Mouse (Mus musculus): ENCODE data around the gene Smc1b. TPM values are rescaled to one million over a fixed set of nuclear protein-coding genes. Genes with fewer than 3 reads are reported as not detected.
A peak's percentile ranks its signal among the peaks of the same experiment; 100 is the strongest.

Gene Smc1b
- total and polyA plus RNA-seq, 3 experiments: not detected

DNA sequence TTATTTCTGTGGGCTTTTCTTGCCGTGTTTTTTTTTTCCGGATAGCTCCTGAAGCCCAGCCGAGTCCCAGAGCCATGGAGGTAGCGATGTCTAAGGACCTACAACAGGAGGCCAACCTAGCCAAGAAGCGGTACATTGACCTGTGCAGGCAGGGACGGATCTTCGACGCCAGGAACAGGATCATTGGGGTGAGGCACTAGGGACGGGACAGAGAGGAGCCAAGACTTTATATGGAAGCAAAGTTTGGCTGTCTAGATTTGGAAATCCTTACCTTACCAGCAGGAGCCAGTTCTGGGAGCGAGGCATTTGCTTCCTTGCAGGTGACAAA is 393 bp upstream of the Smc1b start:
- DNase-seq: no peak
- Histone ChIP-seq H3K9ac (ENCODE audit: low read depth, low read length) (no peak overlapping the region), H3K36me3 (ENCODE audit: control insufficient read depth, insufficient read depth, low read length) (no peaks in the 10 kb centered on the region), H3K27ac (no peak overlapping the region), H3K4me3 (no peak overlapping the region), H3K4me1 (ENCODE audit: control insufficient read depth, insufficient read depth, low read length) (no peaks in the 10 kb centered on the region), H3K27me3 (ENCODE audit: control insufficient read depth, insufficient read depth, low read length) (peaks cover 2% of the 10 kb centered on the region; the same call in 1 of the 2 replicates), H3K79me2 (replicated peaks; ENCODE audit: control insufficient read depth, insufficient read depth, low read length) (no peaks in the 10 kb centered on the region)
- WGBS: 23% methylated on average over 10 of the region's 10 CpGs
- intact Hi-C loops (cut with DNase I): no loop called here
- TF ChIP-seq POLR2A (IDR thresholded peaks at IDR 0.05; ENCODE audit: insufficient read depth, low read depth, low read length): no peak
- TF ChIP-seq CTCF (IDR thresholded peaks at IDR 0.05): no peak
- no peak for TF ChIP-seq EP300 (IDR thresholded peaks at IDR 0.05; ENCODE audit: insufficient read depth, low read depth, low read length)

DNA sequence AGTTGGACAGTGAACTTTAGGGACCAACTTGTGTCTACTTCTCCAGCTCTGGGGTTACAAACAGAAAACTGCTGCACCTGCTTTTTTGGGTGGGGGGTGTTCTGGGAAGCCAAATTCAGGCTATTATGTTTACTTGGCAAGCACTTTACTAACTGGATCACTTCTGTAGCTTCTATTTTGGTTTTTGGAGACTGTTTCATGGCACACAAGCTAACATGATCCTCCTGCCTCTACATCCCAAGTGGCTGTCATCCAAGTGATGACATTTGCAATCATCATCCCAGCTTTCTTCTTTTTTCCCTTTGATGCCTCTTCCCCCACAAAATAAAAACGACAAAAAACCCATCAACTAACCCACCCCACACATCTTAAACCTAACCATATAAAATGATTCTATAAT is 46.1 kb downstream of the Smc1b start:
- no peak for TF ChIP-seq EP300 (IDR thresholded peaks at IDR 0.05; ENCODE audit: insufficient read depth, low read depth, low read length)
- TF ChIP-seq CTCF (IDR thresholded peaks at IDR 0.05): no peak
- no peak for TF ChIP-seq POLR2A (IDR thresholded peaks at IDR 0.05; ENCODE audit: insufficient read depth, low read depth, low read length)
- Histone ChIP-seq H3K79me2 (replicated peaks; ENCODE audit: control insufficient read depth, insufficient read depth, low read length) (no peaks in the 10 kb centered on the region), H3K9ac (ENCODE audit: low read depth, low read length) (no peak overlapping the region), H3K36me3 (ENCODE audit: control insufficient read depth, insufficient read depth, low read length) (no peaks in the 10 kb centered on the region), H3K27me3 (ENCODE audit: control insufficient read depth, insufficient read depth, low read length) (no peaks in the 10 kb centered on the region), H3K4me1 (ENCODE audit: control insufficient read depth, insufficient read depth, low read length) (no peaks in the 10 kb centered on the region), H3K4me3 (no peak overlapping the region), H3K27ac (no peak overlapping the region)
- 41% methylated on average over 1 of the region's 1 CpGs for WGBS
- DNase-seq: no peak
- intact Hi-C loops (cut with DNase I): no loop called here

DNA sequence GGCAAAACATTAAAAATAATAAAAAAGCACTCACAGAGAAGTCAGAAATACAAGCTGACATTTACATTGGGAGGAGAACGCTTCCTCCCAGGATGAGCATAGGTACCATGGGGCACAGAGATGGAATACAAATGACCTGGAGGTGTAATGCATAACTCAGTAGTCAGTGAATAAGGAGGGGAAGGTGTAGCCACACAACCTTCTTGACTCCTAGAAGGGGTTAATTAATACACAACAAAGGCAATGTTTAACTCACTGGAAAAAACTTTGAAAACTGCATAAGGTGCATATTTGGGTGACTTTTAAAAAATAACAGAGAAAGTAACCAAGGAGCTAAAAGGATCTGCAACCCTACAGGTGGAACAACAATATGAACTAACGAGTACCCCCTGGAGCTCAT is 59.1 kb downstream of the Smc1b start:
- H3K79me2 ChIP-seq (replicated peaks; ENCODE audit: control insufficient read depth, insufficient read depth, low read length): no peaks in the 10 kb centered on the region
- no peak overlapping the region for H3K4me3 ChIP-seq
- TF ChIP-seq EP300 (IDR thresholded peaks at IDR 0.05; ENCODE audit: insufficient read depth, low read depth, low read length) (no peak), POLR2A (IDR thresholded peaks at IDR 0.05; ENCODE audit: insufficient read depth, low read depth, low read length) (no peak), CTCF (IDR thresholded peaks at IDR 0.05) (no peak)
- H3K27me3 ChIP-seq (ENCODE audit: control insufficient read depth, insufficient read depth, low read length): no peaks in the 10 kb centered on the region
- no peak overlapping the region for H3K27ac ChIP-seq
- DNase-seq: no peak
- no peak overlapping the region for H3K9ac ChIP-seq (ENCODE audit: low read depth, low read length)
- H3K36me3 ChIP-seq (ENCODE audit: control insufficient read depth, insufficient read depth, low read length): no peaks in the 10 kb centered on the region
- WGBS: 97% methylated on average over 2 of the region's 2 CpGs
- intact Hi-C loops (cut with DNase I): loop anchor here (5.0 kb wide), 1 partner anchor 270 kb away; no protein-coding TSS in a partner anchor
- H3K4me1 ChIP-seq (ENCODE audit: control insufficient read depth, insufficient read depth, low read length): no peaks in the 10 kb centered on the region

DNA sequence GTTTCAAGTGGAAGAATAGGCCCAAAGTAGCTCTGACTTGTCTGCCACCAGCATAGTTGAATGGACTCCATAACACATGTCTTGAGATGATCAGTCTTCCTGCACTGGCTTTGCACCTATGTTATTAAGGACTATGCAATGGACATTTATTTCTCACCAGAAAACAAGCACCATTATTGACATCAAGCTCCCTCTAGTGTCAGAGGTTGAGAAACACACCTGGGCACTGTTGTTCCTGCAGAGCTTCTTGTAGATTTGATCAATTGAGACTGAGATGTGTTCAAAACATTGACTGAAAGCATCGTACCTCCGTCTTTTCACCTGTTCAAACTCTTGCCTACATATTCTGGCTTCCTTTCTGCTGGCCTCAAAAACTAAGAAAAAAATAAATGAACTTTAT is 61.2 kb downstream of the Smc1b start:
- TF ChIP-seq CTCF (IDR thresholded peaks at IDR 0.05) (peak; percentile 95), POLR2A (IDR thresholded peaks at IDR 0.05; ENCODE audit: insufficient read depth, low read depth, low read length) (no peak)
- Histone ChIP-seq H3K4me1 (ENCODE audit: control insufficient read depth, insufficient read depth, low read length) (no peaks in the 10 kb centered on the region), H3K36me3 (ENCODE audit: control insufficient read depth, insufficient read depth, low read length) (no peaks in the 10 kb centered on the region), H3K27me3 (ENCODE audit: control insufficient read depth, insufficient read depth, low read length) (no peaks in the 10 kb centered on the region), H3K9ac (ENCODE audit: low read depth, low read length) (no peak overlapping the region), H3K27ac (no peak overlapping the region), H3K4me3 (no peak overlapping the region), H3K79me2 (replicated peaks; ENCODE audit: control insufficient read depth, insufficient read depth, low read length) (no peaks in the 10 kb centered on the region)
- 15% methylated on average over 2 of the region's 2 CpGs for WGBS
- DNase-seq: peak in 1 of 2 experiments; percentile 27
- intact Hi-C loops (cut with DNase I): loop anchor here (1.0 to 5.0 kb wide), 2 partner anchors 69 to 268 kb away; no protein-coding TSS in a partner anchor

DNA sequence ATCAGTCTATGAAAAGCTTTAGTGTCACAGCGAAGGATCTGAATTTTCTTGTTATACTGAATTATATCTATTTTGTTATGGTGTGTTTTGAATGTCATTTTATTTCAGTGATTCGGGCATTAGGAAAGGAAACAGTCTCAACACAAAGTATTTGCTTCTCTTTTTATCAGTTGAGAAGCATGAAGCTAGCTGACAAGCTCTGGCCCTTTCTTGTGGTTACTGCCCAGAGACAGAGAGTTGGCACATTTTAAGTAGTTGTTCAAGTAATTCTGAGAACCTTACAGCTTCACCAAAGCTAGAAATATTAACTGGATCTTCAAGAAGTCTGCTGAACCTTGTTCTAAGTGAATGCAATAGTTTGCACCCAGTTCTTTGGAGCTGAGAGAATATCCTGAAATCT is 68.3 kb downstream of the Smc1b start:
- Histone ChIP-seq H3K4me3 (no peak overlapping the region), H3K36me3 (ENCODE audit: control insufficient read depth, insufficient read depth, low read length) (no peaks in the 10 kb centered on the region; the same call in 1 of the 2 replicates), H3K27me3 (ENCODE audit: control insufficient read depth, insufficient read depth, low read length) (no peaks in the 10 kb centered on the region), H3K79me2 (replicated peaks; ENCODE audit: control insufficient read depth, insufficient read depth, low read length) (no peaks in the 10 kb centered on the region), H3K4me1 (ENCODE audit: control insufficient read depth, insufficient read depth, low read length) (no peaks in the 10 kb centered on the region), H3K9ac (ENCODE audit: low read depth, low read length) (no peak overlapping the region), H3K27ac (no peak overlapping the region)
- no peak for TF ChIP-seq CTCF (IDR thresholded peaks at IDR 0.05)
- no peak for TF ChIP-seq EP300 (IDR thresholded peaks at IDR 0.05; ENCODE audit: insufficient read depth, low read depth, low read length)
- TF ChIP-seq POLR2A (IDR thresholded peaks at IDR 0.05; ENCODE audit: insufficient read depth, low read depth, low read length): no peak
- no peak for DNase-seq
- intact Hi-C loops (cut with DNase I): no loop called here
- 94% methylated on average over 2 of the region's 2 CpGs for WGBS

DNA sequence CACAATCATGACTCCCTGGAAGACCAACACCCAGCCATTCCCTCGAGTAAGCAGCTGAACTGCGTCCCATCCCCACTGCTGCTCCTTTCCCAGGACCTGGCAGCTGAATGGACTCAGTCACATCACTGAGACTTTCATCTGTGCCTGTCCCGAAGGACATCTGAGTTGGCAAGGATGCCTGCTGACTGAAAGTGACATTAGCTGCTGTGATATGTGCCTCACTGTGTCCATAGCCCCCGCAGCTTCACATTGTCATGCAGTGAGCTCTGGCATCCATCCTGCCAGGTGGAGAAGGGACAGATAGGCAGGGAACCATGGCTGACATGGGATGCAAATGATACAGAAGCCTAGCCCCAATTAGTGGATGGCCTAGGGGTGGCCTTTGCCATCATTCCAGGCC is 76.6 kb downstream of the Smc1b start:
- 81% methylated on average over 4 of the region's 4 CpGs for WGBS
- H3K4me1 ChIP-seq (ENCODE audit: control insufficient read depth, insufficient read depth, low read length): no peaks in the 10 kb centered on the region

More for the DNA sequence above, 76.6 kb downstream of the Smc1b start:
- intact Hi-C loops (cut with DNase I): no loop called here
- H3K27me3 ChIP-seq (ENCODE audit: control insufficient read depth, insufficient read depth, low read length): no peaks in the 10 kb centered on the region
- no peak overlapping the region for H3K27ac ChIP-seq
- no peak overlapping the region for H3K4me3 ChIP-seq
- no peaks in the 10 kb centered on the region for H3K79me2 ChIP-seq (replicated peaks; ENCODE audit: control insufficient read depth, insufficient read depth, low read length)
- H3K9ac ChIP-seq (ENCODE audit: low read depth, low read length): no peak overlapping the region
- no peaks in the 10 kb centered on the region for H3K36me3 ChIP-seq (ENCODE audit: control insufficient read depth, insufficient read depth, low read length)
- no peak for DNase-seq
- TF ChIP-seq EP300 (IDR thresholded peaks at IDR 0.05; ENCODE audit: insufficient read depth, low read depth, low read length) (no peak), POLR2A (IDR thresholded peaks at IDR 0.05; ENCODE audit: insufficient read depth, low read depth, low read length) (no peak), CTCF (IDR thresholded peaks at IDR 0.05) (no peak)
